Mouse (Mus musculus): ENCODE measurements around the gene Serpinb9f.
"Not testable (repeated sequence)": the region's sequence is repeated elsewhere in the genome, so short reads cannot be mapped to it uniquely, and the experiment has no call there.

Serpinb9f gene

GRCm38 (mm10) chr13:33323777-33324176, at the start of gene Serpinb9f:
TSS of gene Serpinb9f (plus strand) at chr13:33324077.
- POLR2A ChIA-PET: not testable (repeated sequence)

GRCm38 (mm10) chr13:33308631-33309030, 15.2 kb upstream of the Serpinb9f start:
- POLR2A ChIA-PET, CTCF ChIA-PET: not testable (repeated sequence)

More at GRCm38 (mm10) chr13:33323777-33324176, at the start of gene Serpinb9f:
- CTCF ChIA-PET: not testable (repeated sequence)

GRCm38 (mm10) chr13:33356666-33357065, 32.8 kb downstream of the Serpinb9f start:
- POLR2A ChIA-PET, CTCF ChIA-PET: not testable (repeated sequence)

All from embryonic stem cell, embryonic (primary cell).